Mouse (Mus musculus) liver, embryonic 14.5 days (tissue): ENCODE results near the gene Atn1.

Source experiments
- CTCF ChIP-seq: IDR thresholded peaks from 2 replicates; pipeline ENCODE4 v1.5.1; 2016; ENCODE audit warnings: antibody characterized with exemption, low read depth, control low read depth
- EP300 ChIP-seq: IDR thresholded peaks from 2 replicates; pipeline ENCODE4 v1.6.1; 2016; ENCODE audit warnings: antibody characterized with exemption, low read depth

DNA sequence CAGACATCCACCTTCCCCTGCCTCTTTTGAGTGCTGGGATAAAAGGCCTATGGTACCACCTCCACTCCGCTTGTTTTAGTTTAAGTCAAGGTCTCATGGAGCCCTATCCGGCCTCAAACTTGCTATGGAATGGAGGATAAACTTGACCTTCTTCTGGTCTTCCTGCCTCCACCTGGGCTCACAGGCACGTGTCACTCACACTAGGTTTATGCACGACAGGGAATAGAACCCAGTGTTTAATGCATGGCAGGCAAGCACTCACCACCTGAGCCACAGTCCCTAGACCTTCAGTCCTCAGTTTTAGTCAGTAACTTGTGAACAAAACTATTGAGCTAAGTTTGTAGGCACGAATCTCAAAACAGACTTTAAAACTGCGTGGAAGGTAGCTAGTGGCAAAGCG, 25.3 kb downstream of the Atn1 start:
- no peak for TF ChIP-seq CTCF
- TF ChIP-seq EP300 = no peak
